Mouse (Mus musculus) fat pad, adult 2 months (tissue): ENCODE measurements around the gene Npdc1.

Source experiments
- DNase-seq: peaks from one replicate; pipeline ENCODE4 v3.0.0-alpha.2; 2011; ENCODE audit warnings: low read depth, low spot score; ENCODE audit errors: extremely low read depth

Npdc1 gene

GRCm38 (mm10) chr2:25428442-25429236 lies 29.5 kb downstream of the Npdc1 start, which contains the start of gene Abca2:
TSS of gene Abca2 (plus strand) at chr2:25428703.
- DNase-seq = no peak

GRCm38 (mm10) chr2:25429435-25430180 lies 30.5 kb downstream of the Npdc1 start:
- DNase-seq = no peak

- no peak for DNase-seq
These were observed 31.5 kb downstream of the Npdc1 start for GRCm38 (mm10) chr2:25430395-25431233.

GRCm38 (mm10) chr2:25431308-25431855 lies 32.2 kb downstream of the Npdc1 start:
- no peak for DNase-seq

- no peak for DNase-seq
These were observed 33.4 kb downstream of the Npdc1 start for GRCm38 (mm10) chr2:25432326-25433098.

GRCm38 (mm10) chr2:25433101-25433500 lies 34.0 kb downstream of the Npdc1 start:
- no peak for DNase-seq

GRCm38 (mm10) chr2:25434292-25434691 lies 35.1 kb downstream of the Npdc1 start:
- no peak for DNase-seq

- DNase-seq = no peak
These were observed 37.2 kb downstream of the Npdc1 start for GRCm38 (mm10) chr2:25436286-25436820.

- DNase-seq = no peak
These were observed 41.9 kb downstream of the Npdc1 start for GRCm38 (mm10) chr2:25441067-25441466.

- no peak for DNase-seq
These were observed 43.5 kb downstream of the Npdc1 start for GRCm38 (mm10) chr2:25442682-25443081.

- no peak for DNase-seq
These were observed 51.9 kb downstream of the Npdc1 start for GRCm38 (mm10) chr2:25450853-25451647.

GRCm38 (mm10) chr2:25452951-25453350 lies 53.8 kb downstream of the Npdc1 start:
- DNase-seq = no peak

GRCm38 (mm10) chr2:25456205-25456953 lies 57.2 kb downstream of the Npdc1 start, which contains the start of gene Clic3:
TSS of gene Clic3 (plus strand) at chr2:25456838.
- DNase-seq = no peak

- no peak for DNase-seq
These were observed 58.1 kb downstream of the Npdc1 start for GRCm38 (mm10) chr2:25457022-25457896.

- no peak for DNase-seq
These were observed 59.8 kb downstream of the Npdc1 start for GRCm38 (mm10) chr2:25458911-25459310.
